Mouse (Mus musculus): ENCODE measurements around the gene Vgf. TPM values are rescaled to one million over a fixed set of nuclear protein-coding genes. Genes with fewer than 3 reads are reported as not detected.

Vgf gene
- polyA plus RNA-seq, 1 experiment: 0.08 TPM

- TF ChIP-seq POLR2A (IDR thresholded peaks at IDR 0.05; ENCODE audit: low read depth, low read length) (no peak), CTCF (conservative IDR thresholded peaks at IDR 0.05; ENCODE audit: insufficient read depth, insufficient read length, low read depth, low read length) (no peak)
- H3K36me3 ChIP-seq (ENCODE audit: control insufficient read depth, insufficient read depth, low read length): no peaks in the 10 kb centered on the region
- no peaks in the 10 kb centered on the region for H3K27me3 ChIP-seq (replicated peaks; ENCODE audit: control insufficient read depth, insufficient read depth, low read length)
- peak; percentile 55 for DNase-seq
- 64% methylated on average over 5 of the region's 5 CpGs for WGBS
- no peaks in the 10 kb centered on the region; the same call in 1 of the 2 replicates for H3K4me1 ChIP-seq (ENCODE audit: control insufficient read depth, insufficient read depth, low read length)
- H3K27ac ChIP-seq (ENCODE audit: insufficient read depth, low read depth, low read length): no peak overlapping the region
- no peak overlapping the region for H3K4me3 ChIP-seq (ENCODE audit: insufficient read depth, low read depth, low read length)
Measured at GRCm38 (mm10) chr5:137051914-137052505, 25.8 kb downstream of the Vgf start.

GRCm38 (mm10) chr5:137054299-137054698, 28.1 kb downstream of the Vgf start:
- Histone ChIP-seq H3K27me3 (replicated peaks; ENCODE audit: control insufficient read depth, insufficient read depth, low read length) (no peaks in the 10 kb centered on the region), H3K27ac (ENCODE audit: insufficient read depth, low read depth, low read length) (no peak overlapping the region), H3K4me3 (ENCODE audit: insufficient read depth, low read depth, low read length) (no peak overlapping the region), H3K4me1 (ENCODE audit: control insufficient read depth, insufficient read depth, low read length) (no peaks in the 10 kb centered on the region; the same call in 1 of the 2 replicates), H3K36me3 (ENCODE audit: control insufficient read depth, insufficient read depth, low read length) (no peaks in the 10 kb centered on the region)
- no peak for TF ChIP-seq CTCF (conservative IDR thresholded peaks at IDR 0.05; ENCODE audit: insufficient read depth, insufficient read length, low read depth, low read length)
- TF ChIP-seq POLR2A (IDR thresholded peaks at IDR 0.05; ENCODE audit: low read depth, low read length): no peak
- 73% methylated on average over 7 of the region's 7 CpGs for WGBS
- DNase-seq: no peak

- H3K36me3 ChIP-seq (ENCODE audit: control insufficient read depth, insufficient read depth, low read length): no peaks in the 10 kb centered on the region
- H3K4me1 ChIP-seq (ENCODE audit: control insufficient read depth, insufficient read depth, low read length): no peaks in the 10 kb centered on the region; the same call in 1 of the 2 replicates
- H3K4me3 ChIP-seq (ENCODE audit: insufficient read depth, low read depth, low read length): no peak overlapping the region
- no peak for TF ChIP-seq POLR2A (IDR thresholded peaks at IDR 0.05; ENCODE audit: low read depth, low read length)
- no peak for TF ChIP-seq CTCF (conservative IDR thresholded peaks at IDR 0.05; ENCODE audit: insufficient read depth, insufficient read length, low read depth, low read length)
- no peak for DNase-seq
- H3K27ac ChIP-seq (ENCODE audit: insufficient read depth, low read depth, low read length): no peak overlapping the region
- no peaks in the 10 kb centered on the region for H3K27me3 ChIP-seq (replicated peaks; ENCODE audit: control insufficient read depth, insufficient read depth, low read length)
- WGBS: 70% methylated on average over 5 of the region's 5 CpGs
Measured at GRCm38 (mm10) chr5:137054873-137055272, 28.7 kb downstream of the Vgf start.

- DNase-seq: peak; percentile 60
- Histone ChIP-seq H3K27me3 (replicated peaks; ENCODE audit: control insufficient read depth, insufficient read depth, low read length) (no peaks in the 10 kb centered on the region), H3K4me3 (ENCODE audit: insufficient read depth, low read depth, low read length) (no peak overlapping the region), H3K4me1 (ENCODE audit: control insufficient read depth, insufficient read depth, low read length) (no peaks in the 10 kb centered on the region), H3K27ac (ENCODE audit: insufficient read depth, low read depth, low read length) (no peak overlapping the region), H3K36me3 (ENCODE audit: control insufficient read depth, insufficient read depth, low read length) (no peaks in the 10 kb centered on the region)
- WGBS: 24% methylated on average over 11 of the region's 12 CpGs
- TF ChIP-seq CTCF (conservative IDR thresholded peaks at IDR 0.05; ENCODE audit: insufficient read depth, insufficient read length, low read depth, low read length) (peak; percentile 64), POLR2A (IDR thresholded peaks at IDR 0.05; ENCODE audit: low read depth, low read length) (no peak)
Measured at GRCm38 (mm10) chr5:137061809-137062481, 35.8 kb downstream of the Vgf start.

- no peak for DNase-seq
- no peaks in the 10 kb centered on the region for H3K4me1 ChIP-seq (ENCODE audit: control insufficient read depth, insufficient read depth, low read length)
- H3K4me3 ChIP-seq (ENCODE audit: insufficient read depth, low read depth, low read length): no peak overlapping the region
- TF ChIP-seq CTCF (conservative IDR thresholded peaks at IDR 0.05; ENCODE audit: insufficient read depth, insufficient read length, low read depth, low read length) (no peak), POLR2A (IDR thresholded peaks at IDR 0.05; ENCODE audit: low read depth, low read length) (no peak)
- H3K36me3 ChIP-seq (ENCODE audit: control insufficient read depth, insufficient read depth, low read length): no peaks in the 10 kb centered on the region
- no peaks in the 10 kb centered on the region for H3K27me3 ChIP-seq (replicated peaks; ENCODE audit: control insufficient read depth, insufficient read depth, low read length)
- no peak overlapping the region for H3K27ac ChIP-seq (ENCODE audit: insufficient read depth, low read depth, low read length)
- 80% methylated on average over 5 of the region's 5 CpGs for WGBS
Measured at GRCm38 (mm10) chr5:137062601-137063000, 36.4 kb downstream of the Vgf start.

GRCm38 (mm10) chr5:137065454-137065853, 39.3 kb downstream of the Vgf start:
- TF ChIP-seq CTCF (conservative IDR thresholded peaks at IDR 0.05; ENCODE audit: insufficient read depth, insufficient read length, low read depth, low read length): no peak
- no peak for TF ChIP-seq POLR2A (IDR thresholded peaks at IDR 0.05; ENCODE audit: low read depth, low read length)
- Histone ChIP-seq H3K4me3 (ENCODE audit: insufficient read depth, low read depth, low read length) (no peak overlapping the region), H3K4me1 (ENCODE audit: control insufficient read depth, insufficient read depth, low read length) (no peaks in the 10 kb centered on the region), H3K27ac (ENCODE audit: insufficient read depth, low read depth, low read length) (no peak overlapping the region), H3K27me3 (replicated peaks; ENCODE audit: control insufficient read depth, insufficient read depth, low read length) (no peaks in the 10 kb centered on the region), H3K36me3 (ENCODE audit: control insufficient read depth, insufficient read depth, low read length) (no peaks in the 10 kb centered on the region)
- no peak for DNase-seq
- WGBS: 67% methylated on average over 6 of the region's 6 CpGs

- Histone ChIP-seq H3K27ac (ENCODE audit: insufficient read depth, low read depth, low read length) (no peak overlapping the region), H3K4me3 (ENCODE audit: insufficient read depth, low read depth, low read length) (no peak overlapping the region), H3K36me3 (ENCODE audit: control insufficient read depth, insufficient read depth, low read length) (no peaks in the 10 kb centered on the region), H3K4me1 (ENCODE audit: control insufficient read depth, insufficient read depth, low read length) (no peaks in the 10 kb centered on the region), H3K27me3 (replicated peaks; ENCODE audit: control insufficient read depth, insufficient read depth, low read length) (no peaks in the 10 kb centered on the region)
- WGBS: 75% methylated on average over 8 of the region's 8 CpGs
- no peak for DNase-seq
- TF ChIP-seq POLR2A (IDR thresholded peaks at IDR 0.05; ENCODE audit: low read depth, low read length): no peak
- TF ChIP-seq CTCF (conservative IDR thresholded peaks at IDR 0.05; ENCODE audit: insufficient read depth, insufficient read length, low read depth, low read length): no peak
Measured at GRCm38 (mm10) chr5:137065923-137066322, 39.7 kb downstream of the Vgf start.
